ENCODE assay signal across 10 mouse cellular contexts in the genomic region with DNA sequence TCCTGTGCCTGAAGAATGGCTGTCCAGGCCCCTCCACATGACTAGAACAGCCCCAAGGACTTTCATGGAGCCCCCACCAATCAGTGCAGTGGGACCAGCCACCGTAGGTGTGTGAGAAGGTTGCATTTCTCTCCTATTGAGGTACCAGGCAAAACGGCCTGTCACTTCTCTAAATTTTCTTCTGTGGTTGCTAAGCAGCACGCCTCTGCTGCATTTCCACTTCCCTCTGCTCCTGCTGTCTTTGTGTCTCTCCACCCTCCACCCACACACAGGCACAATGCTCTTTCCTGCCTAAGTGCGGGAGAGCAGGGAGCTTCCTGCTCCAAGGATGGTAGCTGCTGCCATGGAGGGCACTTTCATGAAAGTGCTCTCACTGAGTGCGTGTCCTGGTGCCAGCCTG. TPM values are rescaled to one million over a fixed set of nuclear protein-coding genes. Genes with fewer than 3 reads are reported as not detected.
DNase-seq lines count a peak whose midpoint lies in the region; ATAC-seq lines count a peak whose summit lies in the region.
"Had no signal": no experiment of that assay in that cellular context is flagged by ENCODE, and none has a peak within 500 bp of the region (broad histone marks: within the 10 kb centered on the region; RNA-seq: fewer than 3 reads in every experiment).

No protein-coding gene starts in this region.

- no peaks in the 10 kb centered on the region for H3K27me3 ChIP-seq in forebrain, embryonic 12.5 days
- no peaks in the 10 kb centered on the region for H3K27me3 ChIP-seq in midbrain, embryonic 13.5 days

- DNase-seq in heart, adult 11 months = peak; percentile 95
- no peak for DNase-seq in heart, adult 9 months (ENCODE audit: low spot score in 2 of 2)
- peak; percentile 51 to 57 for DNase-seq in layer of hippocampus, postnatal 10 days (ENCODE audit: low spot score in 2 of 2)
- DNase-seq in ovary, adult 18-20 months (ENCODE audit: low spot score) = no peak
- DNase-seq in heart, postnatal 25 days (ENCODE audit: low spot score) = no peak

- no peak overlapping the region for H3K4me3 ChIP-seq in forebrain, embryonic 12.5 days (replicated peaks)
- no peak overlapping the region for H3K4me3 ChIP-seq in midbrain, embryonic 13.5 days (replicated peaks)
- H3K4me3 ChIP-seq: embryonic facial prominence, embryonic 13.5 days had no signal

- H3K9ac ChIP-seq in forebrain, embryonic 12.5 days = no peak overlapping the region
- no peak overlapping the region for H3K9ac ChIP-seq in midbrain, embryonic 13.5 days (replicated peaks)
- H3K9ac ChIP-seq: embryonic facial prominence, embryonic 13.5 days; liver, embryonic 14.5 days had no signal

- no peaks in the 10 kb centered on the region for H3K9me3 ChIP-seq in forebrain, embryonic 12.5 days
- no peaks in the 10 kb centered on the region for H3K9me3 ChIP-seq in midbrain, embryonic 13.5 days
- H3K9me3 ChIP-seq: embryonic facial prominence, embryonic 13.5 days had no signal

- ATAC-seq in forebrain, embryonic 12.5 days (ENCODE audit: low FRiP score) = no peak
- ATAC-seq in midbrain, embryonic 13.5 days = peak; percentile 48; the same call in 1 of the 2 replicates
- ATAC-seq in activated CD4-positive, CD25-positive, alpha-beta regulatory T cell, adult 4 months = no peak

- WGBS in forebrain, embryonic 12.5 days = 59% methylated on average over 5 of the region's 5 CpGs
- 39% methylated on average over 5 of the region's 5 CpGs for WGBS in midbrain, embryonic 13.5 days

- H3K27ac ChIP-seq in forebrain, embryonic 12.5 days = 0 out of 2 replicates have a peak overlapping the region, but pooled peaks have one; percentile 21
- H3K27ac ChIP-seq in midbrain, embryonic 13.5 days = no peak overlapping the region
- H3K27ac ChIP-seq: embryonic facial prominence, embryonic 13.5 days; liver, embryonic 14.5 days had no signal

- H3K36me3 ChIP-seq in forebrain, embryonic 12.5 days (replicated peaks) = no peaks in the 10 kb centered on the region
- H3K36me3 ChIP-seq in midbrain, embryonic 13.5 days = no peaks in the 10 kb centered on the region
- H3K36me3 ChIP-seq: embryonic facial prominence, embryonic 13.5 days had no signal

- intact Hi-C loops in heart, postnatal 25 days (cut with DNase I) = no loop called here

- peaks cover 11% of the 10 kb centered on the region; the same call in 1 of the 2 replicates for H3K4me1 ChIP-seq in forebrain, embryonic 12.5 days
- H3K4me1 ChIP-seq in midbrain, embryonic 13.5 days (replicated peaks) = peaks cover 14% of the 10 kb centered on the region

- H3K4me2 ChIP-seq in forebrain, embryonic 12.5 days = no peak overlapping the region
- H3K4me2 ChIP-seq in midbrain, embryonic 13.5 days (replicated peaks) = no peak overlapping the region
- H3K4me2 ChIP-seq: embryonic facial prominence, embryonic 13.5 days had no signal

RNA-seq across cellular contexts. Expression of a gene that starts 59.0 kb away (rescaled TPM):
- polyA plus RNA-seq in forebrain, embryonic 12.5 days (2016; fragmentation: Nextera tagmentation; extraction: Ambion mirVana) = 15.5 and 15.8 TPM in 2 replicates
- 100 to 1,000 TPM in 1 of 2 experiments, 10 to 100 TPM in 1; 92.1 to 104 TPM for total RNA-seq in layer of hippocampus, postnatal 10 days (2021)
- polyA plus RNA-seq in midbrain, embryonic 13.5 days (2015; fragmentation: Nextera tagmentation; extraction: Ambion mirVana) = 10.0 and 12.6 TPM in 2 replicates
- 10 to 100 TPM; 11.9 to 14.2 TPM for polyA plus RNA-seq in activated CD4-positive, CD25-positive, alpha-beta regulatory T cell, adult 4 months (2017; shearing (Covaris generic))
- 10 to 100 TPM; 24.9 to 31.5 TPM for total RNA-seq in heart, postnatal 25 days (2021)

Comparison
In these comparisons a context has a peak if more than half of its experiments do, and no peak if none do; other contexts are left out.
1. DNase-seq: peak in heart, adult 11 months (single experiment) and layer of hippocampus, postnatal 10 days (2 of 2); none in heart, adult 9 months (0 of 2), ovary, adult 18-20 months (single experiment) and heart, postnatal 25 days (single experiment).